Mouse (Mus musculus) megakaryocyte-erythroid progenitor cell, adult 5-6 weeks (primary cell): Measurements from ENCODE around the gene Tril. TPM values are rescaled to one million over a fixed set of nuclear protein-coding genes. Genes with fewer than 3 reads are reported as not detected.

Experiments
- ATAC-seq: replicated peaks from 2 replicates; pipeline ENCODE4 v1.8.0; 2016; ENCODE audit warnings: mild to moderate bottlenecking, inconsistent platforms; ENCODE audit not compliant: severe bottlenecking, poor library complexity, low FRiP score, low TSS enrichment
- total RNA-seq, 2 experiments: library from RNA; stranded (forward) in 1 of 2; stranded (reverse) in 1 of 2; fragments of 200-1000, 215-1000 nt in 1 of 2; fragments of >200 nt in 1 of 2; fragmentation: Nextera tagmentation in 1 of 2; gene quantifications; 2 replicates each; pipeline ENCODE4 v1.2.3; 2014 to 2017

The Tril gene
- total RNA-seq, 2 experiments from 2014 or later: not detected

- ATAC-seq: no peak
Observed at GRCm38 (mm10) chr6:53808801-53809200, 11.8 kb downstream of the Tril start.

DNA sequence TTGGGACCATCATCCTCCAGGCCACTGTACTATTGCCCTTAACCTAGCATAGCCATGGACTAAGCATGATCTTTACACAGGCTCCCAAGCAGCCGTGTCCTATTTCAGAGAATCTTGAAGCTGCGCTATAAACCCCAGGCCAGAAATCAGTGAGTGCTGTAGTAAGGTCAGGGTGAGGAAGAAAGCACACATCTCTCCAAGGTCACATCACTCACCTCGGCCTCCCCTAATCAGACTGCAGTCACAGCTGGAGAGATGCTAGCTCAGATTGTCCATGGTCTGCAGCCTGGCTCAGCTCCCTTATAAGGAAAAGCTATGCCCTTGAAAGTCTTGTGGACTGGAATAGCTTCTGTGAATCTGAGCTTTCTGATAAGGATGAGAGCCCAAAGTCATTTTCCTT lies 13.4 kb downstream of the Tril start:
- no peak for ATAC-seq

DNA sequence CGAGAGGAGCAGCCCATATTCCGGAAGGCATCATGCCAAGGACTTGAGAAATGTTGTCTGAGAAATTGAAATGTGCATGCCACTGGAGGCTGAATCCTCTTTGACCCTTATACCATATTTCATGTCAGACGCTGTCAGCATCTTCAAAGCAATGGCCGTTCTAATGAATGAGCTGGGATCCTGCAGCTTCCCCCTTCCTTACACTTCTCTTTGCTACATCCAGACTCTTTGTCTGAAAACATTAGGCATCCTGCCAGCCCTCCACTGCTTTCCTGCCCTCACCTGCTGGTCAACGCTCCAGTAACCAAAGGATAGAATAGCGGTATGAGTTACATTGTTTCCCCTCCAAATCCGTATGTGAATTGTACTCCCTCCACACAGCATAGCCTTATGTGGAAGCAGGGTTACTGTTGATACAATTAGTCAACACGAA lies 14.0 kb downstream of the Tril start:
- ATAC-seq: no peak

DNA sequence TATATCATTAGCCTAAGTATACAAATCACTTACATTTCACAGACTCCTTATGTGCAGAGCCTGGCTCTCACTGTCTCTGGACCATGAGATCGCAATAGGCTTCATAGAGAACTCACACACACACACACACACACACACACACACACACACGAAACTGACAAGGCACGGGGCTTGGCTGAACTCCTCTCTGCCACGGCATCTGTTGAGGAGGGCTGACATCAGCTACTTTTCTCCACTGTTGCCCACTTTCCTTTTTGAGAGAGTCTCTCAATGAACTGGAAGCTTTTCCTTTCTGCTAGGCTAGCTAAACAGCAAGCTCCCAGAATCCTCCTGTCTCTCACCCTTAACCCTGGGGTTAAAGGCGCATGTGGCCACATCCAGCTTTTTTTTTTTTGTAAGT lies 14.6 kb downstream of the Tril start:
- no peak for ATAC-seq

DNA sequence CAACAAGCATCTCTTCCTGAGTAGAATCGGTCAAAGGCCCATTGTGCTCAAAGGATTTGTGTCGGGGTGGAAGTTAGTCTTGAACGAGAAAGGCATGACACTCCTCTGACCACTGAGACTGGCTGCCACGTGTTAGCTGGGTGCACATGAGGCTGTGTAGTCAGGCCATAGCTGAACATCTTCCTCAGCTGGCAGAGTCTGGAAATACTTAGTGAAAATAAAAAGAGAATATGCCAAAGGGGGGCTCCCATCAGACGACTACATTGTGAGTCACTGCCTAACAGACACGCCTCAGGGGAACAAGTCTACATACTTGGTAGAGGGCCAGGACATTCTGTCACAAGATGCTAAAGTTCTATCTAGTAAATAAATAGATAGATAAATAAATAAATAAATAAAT lies 16.5 kb downstream of the Tril start:
- no peak for ATAC-seq

GRCm38 (mm10) chr6:53803551-53803950 lies 17.1 kb downstream of the Tril start:
- no peak for ATAC-seq

DNA sequence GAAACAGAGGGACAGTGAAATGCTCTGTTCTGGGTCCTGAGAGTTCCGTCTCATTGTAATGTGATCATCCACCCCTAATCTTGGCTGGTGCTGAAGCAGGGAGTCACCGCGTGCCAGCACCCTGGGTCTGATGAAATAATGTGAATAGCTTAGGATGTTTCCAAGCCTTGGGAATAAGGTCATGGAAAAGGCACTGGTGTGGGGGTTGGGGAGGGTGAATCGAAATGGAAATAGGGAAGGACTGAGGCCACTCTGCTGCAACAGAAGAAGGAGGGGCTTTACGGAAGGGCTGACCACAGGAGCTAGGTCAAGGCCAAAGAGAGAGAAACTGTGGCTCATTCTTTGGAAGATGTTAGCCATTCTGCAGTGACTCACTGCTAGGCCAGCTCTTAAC lies 18.7 kb downstream of the Tril start:
- no peak for ATAC-seq

- no peak for ATAC-seq
Observed at GRCm38 (mm10) chr6:53801269-53801892, 19.2 kb downstream of the Tril start.

- no peak for ATAC-seq
Observed at GRCm38 (mm10) chr6:53798865-53799264, 21.8 kb downstream of the Tril start.

DNA sequence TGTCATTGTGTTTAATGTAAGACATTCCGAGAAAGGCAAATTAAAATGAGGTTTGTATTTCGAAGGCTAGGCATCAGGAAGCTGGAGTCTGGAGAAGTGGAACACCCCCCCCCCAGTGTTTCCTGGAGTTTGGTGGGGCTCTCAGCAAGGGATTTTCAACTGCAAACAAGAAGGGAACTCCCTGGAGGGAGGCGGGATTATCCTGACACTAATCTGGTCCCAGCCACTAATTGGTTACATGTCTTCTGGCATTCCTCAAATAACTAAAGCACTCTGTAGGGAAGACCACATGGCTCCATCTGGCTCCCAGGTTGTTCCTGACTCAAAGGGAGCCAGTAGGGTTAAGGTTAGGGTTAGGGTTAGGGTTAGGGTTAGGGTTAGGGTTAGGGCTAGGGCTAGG lies 23.8 kb downstream of the Tril start:
- ATAC-seq: no peak

- ATAC-seq: peak; percentile 96
Observed at GRCm38 (mm10) chr6:53795788-53796187, 24.8 kb downstream of the Tril start.

- ATAC-seq: no peak
Observed at GRCm38 (mm10) chr6:53795078-53795477, 25.6 kb downstream of the Tril start.

- peak; percentile 82 for ATAC-seq
Observed at GRCm38 (mm10) chr6:53794323-53794971, 26.2 kb downstream of the Tril start.

DNA sequence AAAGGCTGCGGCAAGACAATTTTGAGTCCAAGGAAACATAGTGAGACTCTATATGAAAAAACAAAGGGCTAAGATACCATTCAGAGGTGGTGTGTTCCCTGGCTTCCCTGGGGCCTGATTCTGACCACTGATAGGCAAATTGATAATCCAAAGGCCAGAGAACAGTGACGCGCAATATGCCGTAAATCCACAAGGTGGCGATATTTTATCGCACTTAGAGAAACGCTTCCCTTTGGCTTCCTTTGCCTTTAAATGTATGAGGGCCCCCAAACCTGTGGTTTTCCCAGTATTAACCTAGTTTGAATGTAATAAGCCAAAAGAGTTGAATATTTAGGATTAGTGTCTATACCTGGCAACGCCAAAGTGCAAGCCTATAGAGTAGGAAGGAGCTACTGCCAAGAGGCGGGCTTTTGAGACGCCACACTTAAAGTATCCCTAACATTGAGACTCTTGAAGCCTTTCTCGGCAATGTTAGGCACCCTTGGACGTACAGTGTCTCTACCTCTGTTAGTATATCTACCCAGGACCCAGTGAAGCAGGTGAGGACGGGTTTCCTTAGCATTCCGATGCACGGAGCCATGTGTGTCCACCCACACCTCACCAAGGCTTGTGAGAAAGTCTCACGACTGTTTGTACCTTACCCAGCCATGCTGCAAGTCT lies 37.6 kb downstream of the Tril start:
- ATAC-seq: peak; percentile 55; the same call in 1 of the 2 replicates

DNA sequence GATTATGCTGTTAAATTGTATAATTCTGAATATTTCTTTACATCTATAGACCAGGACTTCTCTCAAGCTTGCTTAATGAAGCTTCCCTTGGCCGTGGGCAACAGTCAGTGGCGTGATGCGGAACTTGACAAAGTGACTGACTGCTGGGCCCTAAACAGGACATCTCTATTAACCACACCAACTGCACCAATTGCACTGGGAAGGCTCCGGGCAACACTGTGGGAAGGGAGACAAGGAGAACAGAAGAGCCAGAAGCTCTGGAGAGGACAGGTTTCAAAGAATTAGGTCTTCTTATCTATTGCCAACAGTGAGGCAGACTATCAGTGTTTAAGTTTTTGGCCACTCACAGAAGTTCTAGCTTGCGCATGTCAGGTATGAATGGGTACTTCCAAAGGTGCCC lies 38.4 kb downstream of the Tril start:
- ATAC-seq: no peak

DNA sequence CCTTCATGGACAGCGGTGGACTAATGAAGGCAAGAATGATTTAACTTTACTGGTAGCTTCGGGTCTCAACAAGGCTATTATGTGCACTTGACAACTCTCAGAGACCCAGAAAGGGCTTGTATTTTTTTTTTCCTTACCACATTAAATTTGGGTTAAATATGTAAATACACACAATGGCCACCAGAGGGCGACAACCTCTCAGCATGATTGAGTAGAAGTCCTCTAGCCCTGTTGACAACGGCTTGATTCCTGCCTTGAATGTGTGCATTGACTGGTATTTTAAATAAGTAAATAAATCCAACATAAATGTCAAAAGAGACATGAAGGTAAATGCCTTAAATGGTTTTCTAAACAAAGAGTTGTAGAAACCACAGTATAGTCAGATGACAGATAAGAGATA lies 39.5 kb downstream of the Tril start:
- peak; percentile 57; the same call in 1 of the 2 replicates for ATAC-seq

DNA sequence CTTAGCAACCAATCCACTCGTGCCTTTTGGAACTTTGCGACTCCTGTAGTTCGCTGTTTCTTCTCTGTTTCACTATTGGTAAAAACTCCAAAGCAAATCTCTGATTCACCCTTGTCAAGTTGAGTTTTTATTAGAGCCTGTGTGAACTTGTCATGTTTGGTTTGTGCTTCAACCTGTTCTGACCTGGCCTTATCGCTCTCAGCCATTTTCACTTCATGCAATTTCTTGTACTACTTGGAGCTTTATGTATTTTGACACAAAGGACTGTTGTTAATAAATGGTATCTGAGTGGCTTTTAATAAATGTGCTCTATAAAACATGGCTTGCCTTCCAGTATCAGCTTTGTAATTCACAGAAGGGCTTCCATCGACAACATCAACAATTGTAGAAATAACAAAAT lies 40.6 kb downstream of the Tril start:
- no peak for ATAC-seq

- no peak for ATAC-seq
Observed at GRCm38 (mm10) chr6:53779526-53779925, 41.1 kb downstream of the Tril start.

GRCm38 (mm10) chr6:53778424-53778955 lies 42.1 kb downstream of the Tril start:
- ATAC-seq: no peak

GRCm38 (mm10) chr6:53768275-53768674 lies 52.4 kb downstream of the Tril start:
- no peak for ATAC-seq
